In genomic region chr2:74726973-74727639, GRCm38 (mm10) we compare ENCODE assay signal across 9 mouse cellular contexts. TPM values are rescaled to one million over a fixed set of nuclear protein-coding genes. Genes with fewer than 3 reads are reported as not detected.
A peak's percentile ranks its signal among the peaks of the same experiment; 100 is the strongest.
DNase-seq lines count a peak whose midpoint lies in the region; ATAC-seq and TF ChIP-seq lines count a peak whose summit lies in the region.
"Had no signal": no experiment of that assay in that cellular context is flagged by ENCODE, and none has a peak within 500 bp of the region (broad histone marks: within the 10 kb centered on the region; RNA-seq: fewer than 3 reads in every experiment).

No protein-coding gene starts in this region.

- DNase-seq in kidney, postnatal 0 days (ENCODE audit: low spot score): no peak
- no peak for DNase-seq in kidney, adult 8-10 months
- no peak for DNase-seq in left cerebral cortex, adult 18-20 months (ENCODE audit: low spot score in 2 of 2)
- DNase-seq in urinary bladder, postnatal 14 days (ENCODE audit: low spot score): no peak
- DNase-seq: left cerebral cortex, postnatal 4 days; right cerebral cortex, postnatal 14 days had no signal

- TF ChIP-seq CTCF in kidney, postnatal 0 days (IDR thresholded peaks at IDR 0.05; ENCODE audit: low read depth): no peak

- H3K4me3 ChIP-seq in kidney, postnatal 0 days (replicated peaks; ENCODE audit: low read depth, low read length): peak overlapping the region; percentile 30
- peak overlapping the region; percentile 3; the same call in 1 of the 2 replicates for H3K4me3 ChIP-seq in forebrain, embryonic 13.5 days
- peak overlapping the region; percentile 38 for H3K4me3 ChIP-seq in limb, embryonic 13.5 days
- peak overlapping the region; percentile 38 for H3K4me3 ChIP-seq in neural tube, embryonic 15.5 days (replicated peaks)

- H3K9me3 ChIP-seq in kidney, postnatal 0 days (replicated peaks; ENCODE audit: low read length): no peaks in the 10 kb centered on the region
- no peaks in the 10 kb centered on the region for H3K9me3 ChIP-seq in forebrain, embryonic 13.5 days (replicated peaks)
- H3K9me3 ChIP-seq in limb, embryonic 13.5 days: no peaks in the 10 kb centered on the region
- no peaks in the 10 kb centered on the region for H3K9me3 ChIP-seq in neural tube, embryonic 15.5 days (replicated peaks)

- peak overlapping the region; percentile 59 for H3K9ac ChIP-seq in kidney, postnatal 0 days (ENCODE audit: low read depth, low read length)
- H3K9ac ChIP-seq in forebrain, embryonic 13.5 days: no peak overlapping the region
- H3K9ac ChIP-seq in limb, embryonic 13.5 days: peak overlapping the region; percentile 53
- peak overlapping the region; percentile 40 for H3K9ac ChIP-seq in neural tube, embryonic 15.5 days (replicated peaks)

- WGBS in kidney, postnatal 0 days: 18% methylated on average over 43 of the region's 43 CpGs
- WGBS in forebrain, embryonic 13.5 days: under 1% methylated on average over 40 of the region's 43 CpGs
- 3% methylated on average over 43 of the region's 43 CpGs for WGBS in limb, embryonic 13.5 days
- WGBS in neural tube, embryonic 15.5 days: 1% methylated on average over 31 of the region's 43 CpGs

- H3K27me3 ChIP-seq in kidney, postnatal 0 days (ENCODE audit: insufficient read depth, low read length): no peaks in the 10 kb centered on the region
- peaks cover 99% of the 10 kb centered on the region for H3K27me3 ChIP-seq in forebrain, embryonic 13.5 days
- H3K27me3 ChIP-seq in limb, embryonic 13.5 days: peaks cover 98% of the 10 kb centered on the region
- H3K27me3 ChIP-seq in neural tube, embryonic 15.5 days (replicated peaks): no peaks in the 10 kb centered on the region

- H3K4me2 ChIP-seq in kidney, postnatal 0 days (ENCODE audit: low read length): peak overlapping the region; percentile 65
- peak overlapping the region; percentile 22; the same call in 1 of the 2 replicates for H3K4me2 ChIP-seq in forebrain, embryonic 13.5 days
- peak overlapping the region; percentile 66 for H3K4me2 ChIP-seq in limb, embryonic 13.5 days (replicated peaks)
- peak overlapping the region; percentile 60 for H3K4me2 ChIP-seq in neural tube, embryonic 15.5 days

- H3K4me1 ChIP-seq in kidney, postnatal 0 days (replicated peaks; ENCODE audit: insufficient read depth, low read length): peaks cover 36% of the 10 kb centered on the region
- H3K4me1 ChIP-seq in forebrain, embryonic 13.5 days: 0 out of 2 replicates have a peak, but pooled peaks cover 2% of the 10 kb centered on the region
- peaks cover 14% of the 10 kb centered on the region for H3K4me1 ChIP-seq in limb, embryonic 13.5 days
- peaks cover 93% of the 10 kb centered on the region for H3K4me1 ChIP-seq in neural tube, embryonic 15.5 days

- peak; percentile 38 for ATAC-seq in kidney, postnatal 0 days (replicated peaks; ENCODE audit: low FRiP score, low read depth)
- no peak for ATAC-seq in forebrain, embryonic 13.5 days
- ATAC-seq in limb, embryonic 13.5 days (ENCODE audit: low FRiP score, low read depth): no peak
- ATAC-seq in neural tube, embryonic 15.5 days (ENCODE audit: low FRiP score): 0 out of 2 replicates have a peak, but pooled peaks have one; percentile 16

- H3K27ac ChIP-seq in kidney, postnatal 0 days: peak overlapping the region; percentile 76
- H3K27ac ChIP-seq in forebrain, embryonic 13.5 days: no peak overlapping the region
- H3K27ac ChIP-seq in limb, embryonic 13.5 days: no peak overlapping the region
- peak overlapping the region; percentile 81 for H3K27ac ChIP-seq in neural tube, embryonic 15.5 days (replicated peaks)

- 0 out of 2 replicates have a peak, but pooled peaks cover 4% of the 10 kb centered on the region for H3K36me3 ChIP-seq in kidney, postnatal 0 days (ENCODE audit: insufficient read depth, low read length)
- no peaks in the 10 kb centered on the region for H3K36me3 ChIP-seq in forebrain, embryonic 13.5 days (ENCODE audit: poor library complexity, severe bottlenecking)
- H3K36me3 ChIP-seq in limb, embryonic 13.5 days: no peaks in the 10 kb centered on the region
- no peaks in the 10 kb centered on the region for H3K36me3 ChIP-seq in neural tube, embryonic 15.5 days

RNA-seq across cellular contexts. Expression of gene Gm28230, which starts 0.6 kb away (rescaled TPM):
- 1.1 and 1.3 TPM in 2 replicates for polyA plus RNA-seq in kidney, postnatal 0 days (2015; fragmentation: Nextera tagmentation; extraction: Ambion mirVana)
- not detected in 2 replicates for polyA plus RNA-seq in forebrain, embryonic 13.5 days (2015; fragmentation: Nextera tagmentation; extraction: Ambion mirVana)
- 0.08 and 0.26 TPM in 2 replicates for polyA plus RNA-seq in limb, embryonic 13.5 days (2015; fragmentation: Nextera tagmentation; extraction: Ambion mirVana)
- 0.96 and 2.0 TPM in 2 replicates for polyA plus RNA-seq in neural tube, embryonic 15.5 days (2015; fragmentation: Nextera tagmentation; extraction: Ambion mirVana)
- total RNA-seq in left cerebral cortex, adult 18-20 months (2021): not detected
- total RNA-seq: left cerebral cortex, postnatal 4 days had no signal

RNA-seq across cellular contexts. Expression of gene Hoxd4, which starts 15.4 kb away (rescaled TPM):
- polyA plus RNA-seq in kidney, postnatal 0 days (2015; fragmentation: Nextera tagmentation; extraction: Ambion mirVana): 3.3 and 4.4 TPM in 2 replicates
- polyA plus RNA-seq in forebrain, embryonic 13.5 days (2015; fragmentation: Nextera tagmentation; extraction: Ambion mirVana): not detected in 2 replicates
- 0.32 and 0.55 TPM in 2 replicates for polyA plus RNA-seq in limb, embryonic 13.5 days (2015; fragmentation: Nextera tagmentation; extraction: Ambion mirVana)
- 4.3 and 4.5 TPM in 2 replicates for polyA plus RNA-seq in neural tube, embryonic 15.5 days (2015; fragmentation: Nextera tagmentation; extraction: Ambion mirVana)
- not detected for total RNA-seq in left cerebral cortex, adult 18-20 months (2021)
- total RNA-seq: left cerebral cortex, postnatal 4 days had no signal

RNA-seq across cellular contexts. Expression of gene Hoxd3, which starts 15.4 kb away (rescaled TPM):
- polyA plus RNA-seq in kidney, postnatal 0 days (2015; fragmentation: Nextera tagmentation; extraction: Ambion mirVana): 7.9 and 8.0 TPM in 2 replicates
- polyA plus RNA-seq in forebrain, embryonic 13.5 days (2015; fragmentation: Nextera tagmentation; extraction: Ambion mirVana): not detected in 2 replicates
- polyA plus RNA-seq in limb, embryonic 13.5 days (2015; fragmentation: Nextera tagmentation; extraction: Ambion mirVana): 0.84 and 0.88 TPM in 2 replicates
- 14.5 and 29.1 TPM in 2 replicates for polyA plus RNA-seq in neural tube, embryonic 15.5 days (2015; fragmentation: Nextera tagmentation; extraction: Ambion mirVana)
- total RNA-seq in left cerebral cortex, adult 18-20 months (2021): not detected
- total RNA-seq: left cerebral cortex, postnatal 4 days had no signal

RNA-seq across cellular contexts. Expression of gene Hoxd8, which starts 22.7 kb away (rescaled TPM):
- 73.4 and 76.7 TPM in 2 replicates for polyA plus RNA-seq in kidney, postnatal 0 days (2015; fragmentation: Nextera tagmentation; extraction: Ambion mirVana)
- not detected in 2 replicates for polyA plus RNA-seq in forebrain, embryonic 13.5 days (2015; fragmentation: Nextera tagmentation; extraction: Ambion mirVana)
- 7.3 and 7.5 TPM in 2 replicates for polyA plus RNA-seq in limb, embryonic 13.5 days (2015; fragmentation: Nextera tagmentation; extraction: Ambion mirVana)
- polyA plus RNA-seq in neural tube, embryonic 15.5 days (2015; fragmentation: Nextera tagmentation; extraction: Ambion mirVana): 12.4 and 12.5 TPM in 2 replicates
- not detected for total RNA-seq in left cerebral cortex, adult 18-20 months (2021)

RNA-seq across cellular contexts. Expression of gene Hoxd9, which starts 29.6 kb away (rescaled TPM):
- polyA plus RNA-seq in kidney, postnatal 0 days (2015; fragmentation: Nextera tagmentation; extraction: Ambion mirVana): 57.8 and 67.0 TPM in 2 replicates
- not detected in 2 replicates for polyA plus RNA-seq in forebrain, embryonic 13.5 days (2015; fragmentation: Nextera tagmentation; extraction: Ambion mirVana)
- polyA plus RNA-seq in limb, embryonic 13.5 days (2015; fragmentation: Nextera tagmentation; extraction: Ambion mirVana): 10.7 and 10.9 TPM in 2 replicates
- polyA plus RNA-seq in neural tube, embryonic 15.5 days (2015; fragmentation: Nextera tagmentation; extraction: Ambion mirVana): 20.0 and 21.3 TPM in 2 replicates
- total RNA-seq in left cerebral cortex, adult 18-20 months (2021): not detected
- total RNA-seq: left cerebral cortex, postnatal 4 days had no signal

Comparison
In these comparisons a context has a peak if more than half of its experiments do, and no peak if none do; other contexts are left out.
1. ATAC-seq: peak in kidney, postnatal 0 days (single experiment) and neural tube, embryonic 15.5 days (single experiment); none in forebrain, embryonic 13.5 days (single experiment) and limb, embryonic 13.5 days (single experiment).
2. H3K27ac ChIP-seq: peak in kidney, postnatal 0 days (single experiment) and neural tube, embryonic 15.5 days (single experiment); none in forebrain, embryonic 13.5 days (single experiment) and limb, embryonic 13.5 days (single experiment).
3. Peak in every context shown above with its lines, with median percentiles within 50 percentile points of each other: H3K4me2 ChIP-seq and H3K4me3 ChIP-seq.